Mouse (Mus musculus) layer of hippocampus, adult 9-11 months (tissue): ENCODE data around the gene Atp6v1a.

Experiments
- DNase-seq: peaks from one replicate; pipeline ENCODE4 v3.0.0; 2022

Atp6v1a gene

DNA sequence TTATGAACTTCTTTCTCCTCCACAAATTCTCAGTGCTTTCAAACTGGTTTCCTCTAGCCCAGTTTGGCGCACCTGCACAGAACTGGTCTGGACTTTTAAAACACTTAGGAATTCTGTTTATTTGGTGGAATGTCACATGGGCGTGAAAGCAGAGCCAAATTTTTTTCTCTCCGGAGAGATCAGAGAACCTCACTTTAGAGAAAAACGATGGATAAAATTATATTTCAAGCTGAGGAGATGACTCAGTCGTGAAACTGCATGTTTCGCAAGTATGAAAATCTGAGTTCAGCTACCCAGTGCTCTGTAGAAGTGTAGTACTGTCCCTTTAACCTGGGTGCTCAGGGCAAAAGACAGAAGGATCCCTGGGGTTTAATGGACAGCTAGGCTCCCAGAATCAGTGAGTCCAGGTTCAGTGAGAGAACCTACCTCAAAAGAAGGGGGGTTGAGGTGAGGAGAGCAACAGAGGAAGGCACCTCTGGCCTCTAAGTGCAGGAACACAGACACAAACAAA lies 2.9 kb downstream of the Atp6v1a start:
- no peak for DNase-seq

DNA sequence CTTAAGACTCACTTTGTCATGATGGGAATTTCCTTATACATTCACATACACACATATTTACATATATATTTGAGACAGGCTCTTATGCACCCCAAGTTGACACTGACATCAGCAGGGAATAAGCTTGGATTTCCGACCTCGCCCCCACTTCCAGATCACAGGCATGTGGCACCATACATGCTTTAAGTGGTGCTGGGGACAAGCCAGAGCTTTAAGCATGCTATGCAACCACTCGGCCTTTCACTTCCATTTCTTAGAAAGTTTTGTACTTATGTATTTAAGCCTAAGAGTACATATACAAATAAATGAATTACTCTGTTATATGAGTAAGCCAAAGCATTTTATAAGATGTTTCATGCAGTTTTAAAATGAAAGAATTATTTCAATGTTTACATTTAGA lies 6.3 kb downstream of the Atp6v1a start:
- no peak for DNase-seq

DNA sequence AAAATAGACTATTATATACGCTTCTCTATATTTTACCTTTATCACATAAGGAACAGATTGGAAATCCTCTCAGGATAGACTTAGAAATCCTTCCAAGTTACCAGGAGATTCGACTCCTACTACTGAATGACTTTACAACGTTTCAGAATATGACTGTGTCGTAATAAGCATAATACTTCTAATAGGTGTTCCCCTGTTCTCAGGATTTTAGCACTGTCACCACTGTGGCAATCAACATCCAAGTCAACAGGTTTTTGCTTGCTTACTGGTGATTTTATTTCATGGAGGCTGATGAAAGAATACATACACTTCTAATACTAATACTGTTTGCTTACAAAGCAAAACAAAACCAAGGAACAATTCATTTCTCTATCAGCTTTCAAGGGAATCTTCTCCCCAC lies 7.2 kb downstream of the Atp6v1a start:
- DNase-seq: no peak

DNA sequence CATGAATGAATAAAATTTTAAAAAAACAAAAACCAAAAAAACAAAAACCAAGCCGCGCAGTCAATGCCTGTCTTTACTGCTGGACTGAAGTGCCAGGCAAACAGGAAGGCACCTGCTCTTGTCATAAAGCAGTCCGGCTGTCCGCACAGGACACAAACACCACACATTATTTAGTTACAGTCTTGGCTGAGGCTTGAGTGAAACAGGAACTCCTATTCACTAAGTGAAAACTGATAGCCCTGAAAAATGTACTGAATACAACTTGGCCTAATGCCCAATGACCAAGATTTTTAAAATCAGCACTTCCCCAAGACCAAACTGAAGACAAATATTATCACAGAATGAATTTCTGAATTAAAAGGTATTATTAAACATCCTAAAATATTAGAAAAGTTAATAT lies 13.1 kb downstream of the Atp6v1a start:
- DNase-seq: no peak

DNA sequence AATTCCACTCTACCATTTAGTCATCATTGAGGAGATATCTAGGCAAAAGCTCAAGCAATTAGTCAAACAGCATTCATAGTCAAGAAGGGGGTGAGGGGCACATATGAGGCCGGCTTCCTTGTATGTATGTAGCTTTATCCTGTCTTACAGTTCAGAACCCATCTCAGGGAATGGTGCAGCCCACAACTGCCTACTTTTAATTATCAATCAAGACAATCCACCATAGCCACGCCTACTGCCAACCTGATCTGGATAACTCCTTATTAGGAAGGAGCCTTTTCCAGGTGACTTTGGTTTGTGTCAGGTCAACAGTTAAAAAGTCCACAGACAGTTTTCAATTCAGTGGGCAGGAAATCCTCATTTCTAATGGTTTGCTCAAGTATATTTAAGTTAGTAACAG lies 14.1 kb downstream of the Atp6v1a start:
- DNase-seq: no peak

DNA sequence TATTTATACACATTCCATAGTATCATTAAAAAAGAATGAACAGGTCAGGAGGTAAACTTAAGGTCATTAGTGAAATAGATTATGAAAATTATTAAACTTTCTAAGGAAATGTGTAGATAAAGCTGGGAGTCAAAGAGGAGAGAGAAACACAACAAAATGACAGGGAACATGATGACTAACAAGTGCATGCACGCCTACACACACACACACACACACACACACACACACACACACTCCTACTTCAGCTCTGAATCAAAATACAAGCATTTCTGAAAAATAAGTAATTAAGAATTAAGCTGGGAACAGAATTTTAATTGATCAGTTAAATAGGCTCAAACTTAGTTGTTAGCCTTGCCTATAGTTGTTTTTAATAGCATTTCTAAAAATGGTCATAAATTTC lies 14.8 kb downstream of the Atp6v1a start:
- DNase-seq: no peak

DNA sequence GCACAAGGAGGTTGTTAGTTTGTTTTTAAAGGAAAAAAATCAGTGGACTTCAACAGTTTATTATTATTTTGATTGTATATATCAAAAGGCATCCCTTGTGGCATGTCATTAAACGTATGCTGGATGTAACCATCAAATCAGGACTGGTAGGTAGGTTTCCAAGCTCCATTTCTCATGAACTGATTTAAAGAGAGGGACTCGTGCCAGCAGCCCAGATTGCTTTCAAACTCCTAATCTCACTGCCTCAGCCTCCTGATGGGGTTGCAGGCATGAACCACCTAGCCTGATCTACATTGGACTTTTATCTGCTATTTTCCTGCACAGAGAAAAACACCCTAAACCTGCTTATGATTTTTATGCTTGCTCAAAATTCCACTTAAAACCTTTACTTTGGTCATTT lies 15.7 kb downstream of the Atp6v1a start:
- no peak for DNase-seq

DNA sequence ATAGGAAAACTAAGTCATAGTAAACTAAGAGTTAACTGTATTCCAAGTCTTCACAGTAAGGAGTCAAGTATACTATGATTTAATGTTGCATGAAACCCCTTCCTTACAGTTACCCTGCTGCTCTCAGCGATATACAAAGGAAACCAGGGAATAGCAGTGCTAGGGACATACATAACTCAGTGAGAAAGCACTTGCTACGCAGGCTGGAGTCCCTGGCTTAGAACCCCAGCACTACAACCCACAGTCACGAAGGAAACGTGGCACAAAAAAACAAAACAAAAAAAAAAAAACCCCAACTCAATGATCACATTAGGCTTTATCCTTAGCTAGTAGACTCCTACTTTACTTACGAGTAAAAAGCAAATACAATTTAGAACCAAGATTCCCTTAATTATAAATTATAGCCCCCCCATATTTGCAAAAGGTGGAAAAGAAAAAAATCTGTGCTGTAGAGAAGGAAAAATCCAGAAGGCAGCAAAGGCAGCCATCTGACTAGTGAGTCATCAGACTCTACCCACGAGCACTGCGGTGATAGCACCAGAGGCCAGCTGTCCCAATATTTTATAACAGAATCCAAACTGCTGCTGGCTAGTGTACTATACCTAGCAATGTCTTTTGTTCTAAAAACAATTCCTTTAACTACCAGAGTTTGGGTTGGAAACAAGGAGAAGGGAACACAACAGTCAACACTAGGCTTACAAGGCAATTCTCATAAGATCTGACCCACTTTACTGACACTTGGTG lies 16.4 kb downstream of the Atp6v1a start:
- DNase-seq: peak; percentile 85

DNA sequence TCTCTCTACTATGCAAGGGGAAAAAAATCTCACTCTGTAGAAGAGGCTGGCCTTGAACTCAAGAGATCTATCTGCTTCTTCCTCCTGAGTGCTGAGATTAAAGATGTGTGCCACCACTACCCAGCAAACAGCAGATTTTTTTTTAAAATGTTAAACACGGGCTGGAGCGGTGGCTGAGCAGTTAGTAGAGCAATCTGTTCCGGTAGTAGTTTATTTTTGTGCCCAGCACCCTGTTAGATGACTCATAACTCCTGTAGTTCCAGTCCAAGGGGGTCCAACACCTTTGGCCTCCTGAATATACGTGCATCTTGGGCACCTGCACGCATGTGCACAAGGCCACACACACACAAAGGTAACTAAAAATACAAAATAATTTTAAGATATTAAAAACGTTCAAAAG lies 16.9 kb downstream of the Atp6v1a start:
- DNase-seq: peak; percentile 43

DNA sequence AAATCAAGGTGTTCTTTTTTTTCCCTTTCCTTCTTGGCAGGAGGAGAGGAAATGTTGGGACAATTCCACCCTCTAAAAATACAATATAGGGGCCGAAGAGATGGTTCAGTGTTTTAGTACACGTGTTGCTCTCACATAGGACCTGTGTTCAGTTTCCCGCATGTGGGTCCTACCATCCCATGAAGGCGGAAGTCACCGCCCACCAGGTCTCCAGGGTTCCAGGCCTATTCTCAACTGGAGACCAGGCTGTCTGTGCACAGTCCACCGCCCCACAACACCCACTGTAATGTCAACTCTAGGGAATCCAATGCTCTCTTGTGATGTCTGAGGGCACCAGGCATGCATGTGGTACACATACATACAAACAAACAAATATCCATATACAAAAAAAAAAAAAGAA lies 17.4 kb downstream of the Atp6v1a start:
- DNase-seq: no peak

DNA sequence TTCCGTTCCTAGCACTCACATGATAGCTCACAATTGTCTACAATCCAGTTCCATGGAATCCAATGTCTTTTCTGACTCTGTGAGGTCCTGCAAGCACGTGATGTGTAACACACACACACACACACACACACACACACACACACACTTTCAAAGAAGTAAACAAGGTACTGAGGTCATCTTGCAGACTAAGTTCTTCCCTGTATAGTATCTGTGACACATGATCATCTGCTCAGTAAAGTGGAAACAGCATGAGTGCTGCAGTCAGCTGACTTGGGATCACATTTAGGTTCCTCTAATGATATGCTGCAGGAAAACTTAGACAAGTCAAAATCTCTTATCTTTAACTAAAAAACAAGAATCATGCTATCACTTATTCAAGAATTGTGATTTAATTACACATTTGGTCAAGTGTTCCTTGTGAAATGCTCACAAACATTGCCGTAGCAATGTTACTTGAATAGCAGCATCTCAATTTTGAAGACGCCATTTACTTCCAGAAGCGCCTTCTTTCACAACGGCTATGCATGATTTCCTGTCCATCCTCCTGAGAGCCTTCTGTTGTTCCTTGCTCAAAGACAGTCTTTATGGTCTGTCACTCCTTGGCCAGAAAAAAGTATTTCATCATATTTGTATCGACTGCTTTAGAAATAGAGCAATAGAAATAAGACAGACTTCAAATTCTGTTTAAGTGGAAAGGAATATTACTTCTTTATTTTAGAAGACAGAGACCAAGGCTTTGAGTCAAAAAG lies 19.6 kb downstream of the Atp6v1a start:
- no peak for DNase-seq

DNA sequence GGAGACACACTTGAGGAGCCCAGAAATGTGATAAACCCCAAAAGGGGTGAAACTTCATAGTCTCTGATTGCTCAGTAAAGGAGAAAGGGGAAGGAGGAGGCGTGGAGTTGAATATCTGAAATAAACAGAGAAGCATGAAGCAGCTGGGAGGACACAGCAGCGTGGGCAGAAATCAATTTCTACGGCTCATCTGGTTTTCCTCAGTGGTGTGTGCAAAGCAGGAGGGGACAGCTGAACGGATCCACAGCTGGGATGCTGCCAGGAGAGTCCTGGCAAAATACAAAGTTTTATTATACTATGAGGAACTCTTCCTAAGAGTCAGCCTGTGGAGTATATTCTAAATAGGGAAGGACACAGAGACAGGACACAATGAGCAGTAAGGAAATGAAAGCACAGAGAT lies 30.5 kb downstream of the Atp6v1a start:
- DNase-seq: peak; percentile 73

DNA sequence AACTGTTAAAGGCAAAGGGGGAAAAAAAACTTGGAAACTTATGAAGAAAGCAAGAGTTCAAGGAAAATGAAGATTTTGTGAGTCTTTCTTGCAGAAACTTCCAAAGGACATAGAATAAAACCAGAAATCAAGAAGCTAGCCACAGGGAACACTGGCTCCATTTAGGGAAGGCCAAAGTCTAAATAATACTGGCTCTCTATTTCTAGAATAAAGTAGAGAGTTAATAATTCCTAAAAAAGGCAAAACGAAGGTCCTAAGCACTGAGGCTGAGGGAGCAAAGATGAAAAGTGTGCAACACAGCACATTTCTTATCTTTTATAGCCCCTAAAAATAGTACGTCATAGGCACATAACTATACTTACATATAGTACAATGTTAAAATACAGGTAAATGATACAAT lies 34.3 kb downstream of the Atp6v1a start:
- no peak for DNase-seq

DNA sequence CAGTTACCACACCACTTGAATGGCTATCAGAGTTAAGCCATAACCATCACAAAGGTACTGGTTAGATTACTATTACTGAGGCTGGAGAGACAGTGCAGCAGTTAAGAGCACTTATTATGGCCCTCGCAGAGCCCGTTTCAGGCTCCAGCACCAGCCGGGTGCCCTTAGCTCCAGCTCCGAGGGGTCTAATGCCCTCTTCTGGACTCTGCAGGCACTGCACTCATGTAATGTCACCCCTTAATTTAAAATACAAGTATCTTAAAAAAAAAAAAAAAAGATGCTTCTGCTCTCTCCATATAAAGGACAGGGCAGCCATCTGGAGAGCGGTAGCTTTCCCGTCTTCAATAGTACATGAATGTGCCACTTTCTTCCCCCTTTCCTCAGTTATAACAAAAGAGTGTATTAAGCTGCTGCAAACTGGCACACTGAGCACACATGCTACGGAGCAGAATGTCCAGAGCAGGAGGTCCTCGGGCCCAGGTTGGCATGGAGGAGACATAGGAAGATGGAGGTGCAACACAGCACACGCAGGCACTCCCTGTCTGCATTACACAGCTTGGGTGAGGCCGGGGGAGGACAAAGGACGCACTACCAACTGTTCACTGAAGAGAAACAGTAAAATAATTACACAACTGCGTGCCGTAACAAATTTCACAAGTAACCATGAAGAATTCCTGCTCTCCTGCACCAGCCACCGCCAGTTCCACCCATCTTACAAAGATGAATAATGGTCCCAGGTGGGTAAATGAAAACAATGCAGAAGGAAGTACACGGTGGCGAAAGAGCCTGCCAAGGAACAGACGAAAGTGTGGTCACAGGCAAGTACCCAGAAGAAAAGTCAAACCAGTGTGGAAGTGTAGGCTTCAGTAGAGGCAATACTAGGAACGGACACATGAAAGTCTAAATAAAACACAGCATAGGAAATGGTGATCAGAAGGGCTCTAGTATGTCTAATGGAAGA lies 35.4 kb downstream of the Atp6v1a start:
- no peak for DNase-seq

DNA sequence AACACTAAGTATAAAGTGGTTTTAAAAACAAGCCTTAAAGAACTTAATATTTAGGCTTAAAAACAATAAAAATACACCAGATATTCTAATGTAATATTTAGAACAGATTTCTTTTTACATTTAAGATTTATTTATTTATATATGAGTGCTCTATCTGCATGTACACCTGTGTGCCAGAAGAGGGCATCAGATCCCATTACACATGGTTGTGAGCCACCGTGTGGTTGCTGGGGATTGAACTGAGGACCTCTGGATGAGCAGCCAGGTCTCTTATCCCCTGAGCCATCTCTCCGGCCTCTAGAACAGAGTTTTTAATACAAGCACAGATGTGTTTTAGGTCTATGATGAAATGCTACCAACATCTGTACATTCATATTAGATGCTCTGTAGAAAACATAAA lies 36.6 kb downstream of the Atp6v1a start:
- no peak for DNase-seq

DNA sequence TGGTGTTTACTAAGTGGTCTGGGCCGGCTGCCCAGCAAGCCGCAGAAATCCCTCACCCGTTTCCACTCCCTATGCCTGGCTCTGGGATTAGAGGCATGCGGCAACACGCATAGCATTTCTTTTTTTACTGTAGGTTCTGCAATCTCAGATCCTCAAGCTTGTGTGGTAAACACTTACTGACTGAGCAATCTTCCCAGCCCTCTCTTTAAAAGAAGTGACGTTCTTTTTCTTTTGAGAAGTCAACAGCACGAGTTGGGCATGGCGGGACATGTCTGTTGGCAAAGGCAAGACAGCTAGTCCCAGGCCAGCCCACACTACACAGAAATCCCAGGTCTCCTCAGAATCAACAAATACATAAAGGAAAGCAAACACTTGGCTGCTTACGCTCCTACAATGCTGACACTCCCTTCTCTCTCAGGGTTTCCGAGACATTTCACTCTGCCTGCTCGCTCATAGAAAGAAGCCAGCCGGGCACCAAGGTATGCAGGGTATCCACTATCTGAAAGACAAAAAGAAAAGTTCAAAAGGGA lies 38.3 kb downstream of the Atp6v1a start:
- no peak for DNase-seq

DNA sequence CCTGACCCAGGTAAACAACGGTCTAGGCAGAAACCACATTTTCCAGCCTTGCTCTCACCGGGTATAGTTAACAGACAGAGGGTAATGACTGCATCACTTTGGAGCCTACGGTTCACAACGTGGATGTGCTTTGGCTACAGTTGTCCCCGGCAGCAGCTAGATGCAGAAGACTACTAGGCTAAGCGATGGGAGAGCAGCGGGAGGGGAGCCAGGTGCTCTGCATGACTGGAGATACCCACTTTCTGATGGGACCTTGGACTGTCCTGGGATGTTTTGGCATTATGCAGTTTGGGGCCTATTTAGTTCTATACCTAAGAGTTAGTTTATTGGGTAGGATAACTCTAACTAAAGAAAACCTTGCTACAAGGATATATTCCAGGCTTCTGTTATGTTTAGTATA lies 40.1 kb downstream of the Atp6v1a start:
- DNase-seq: no peak

DNA sequence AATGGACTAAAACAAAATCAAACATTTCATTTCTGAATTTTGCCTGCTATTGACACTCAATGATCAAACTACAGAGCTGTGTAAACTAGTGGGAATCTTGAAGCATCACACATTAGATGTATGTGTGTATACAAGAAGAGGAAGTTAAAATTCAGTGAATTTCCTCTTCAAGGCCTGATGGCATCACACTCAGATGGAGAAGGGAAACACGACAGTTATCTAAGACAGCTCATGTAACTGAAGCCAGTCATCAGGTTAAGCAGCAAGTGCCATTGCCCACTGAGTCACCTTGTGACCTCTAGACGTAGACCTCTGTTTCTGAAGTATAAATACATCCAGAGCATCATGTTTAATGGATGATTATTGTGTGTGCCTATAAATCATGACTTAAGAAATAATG lies 51.9 kb downstream of the Atp6v1a start:
- DNase-seq: no peak

DNA sequence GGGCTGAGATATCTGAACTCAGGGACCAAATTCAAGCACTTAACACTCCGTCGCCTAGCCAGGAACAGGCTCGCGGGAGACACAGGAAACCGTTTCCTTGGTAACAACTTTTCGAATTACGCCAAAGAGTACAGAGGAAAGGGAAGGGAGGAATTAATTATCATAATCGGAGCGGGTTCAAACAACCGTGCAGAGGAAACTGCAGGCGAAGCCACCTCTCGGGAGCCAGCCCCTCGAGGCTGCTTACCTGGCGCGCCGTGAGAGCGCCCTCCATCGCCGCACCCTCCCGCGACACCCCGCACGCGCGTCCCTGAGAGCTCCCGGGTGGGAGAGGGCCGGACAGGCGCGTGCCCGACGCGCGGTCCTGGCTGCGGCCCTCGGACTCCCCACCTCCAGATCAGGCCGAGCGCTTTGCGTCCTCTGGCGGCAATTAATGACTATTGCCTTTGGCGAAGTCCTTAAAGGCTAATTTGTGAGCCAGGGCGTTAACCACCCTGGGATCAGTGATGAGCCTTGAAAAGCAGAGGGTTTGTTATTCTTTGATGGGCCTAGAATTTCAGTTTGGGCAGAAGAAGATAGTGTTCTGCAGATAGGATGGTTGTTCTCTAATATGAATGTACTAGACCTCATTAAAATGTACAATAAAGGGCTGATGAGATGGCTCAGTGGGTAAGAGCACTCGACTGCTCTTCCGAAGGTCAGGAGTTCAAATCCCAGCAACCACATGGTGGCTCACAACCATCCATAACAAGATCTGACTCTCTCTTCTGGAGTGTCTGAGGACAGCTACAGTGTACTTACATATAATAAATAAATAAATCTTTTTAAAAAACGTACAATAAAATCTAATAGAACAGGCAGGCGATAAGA lies 76.2 kb downstream of the Atp6v1a start, which contains the start of gene Gramd1c:
TSS of gene Gramd1c (minus strand) at position 321 of the 870 bp plus-strand sequence.
- DNase-seq: peak; percentile 54

DNA sequence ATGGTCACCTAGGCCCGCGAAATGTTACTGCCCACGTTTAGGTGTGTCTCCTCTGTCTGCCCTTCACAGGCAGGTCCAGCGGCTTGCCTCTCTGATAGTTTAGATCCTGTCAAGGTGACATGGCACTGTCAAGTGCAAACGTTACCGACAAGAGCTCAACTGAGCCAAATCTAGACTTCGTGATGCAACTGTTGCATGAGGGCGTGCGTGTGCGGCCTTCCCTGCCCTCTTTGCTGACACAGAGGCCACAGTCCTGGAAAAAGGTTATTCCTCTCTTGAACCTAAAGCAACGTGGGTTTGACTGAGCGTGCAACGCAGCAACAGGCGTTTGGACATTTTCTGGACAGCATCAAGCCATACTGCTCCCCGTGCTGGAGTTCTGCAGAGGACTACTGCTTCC lies 78.2 kb downstream of the Atp6v1a start:
- no peak for DNase-seq

DNA sequence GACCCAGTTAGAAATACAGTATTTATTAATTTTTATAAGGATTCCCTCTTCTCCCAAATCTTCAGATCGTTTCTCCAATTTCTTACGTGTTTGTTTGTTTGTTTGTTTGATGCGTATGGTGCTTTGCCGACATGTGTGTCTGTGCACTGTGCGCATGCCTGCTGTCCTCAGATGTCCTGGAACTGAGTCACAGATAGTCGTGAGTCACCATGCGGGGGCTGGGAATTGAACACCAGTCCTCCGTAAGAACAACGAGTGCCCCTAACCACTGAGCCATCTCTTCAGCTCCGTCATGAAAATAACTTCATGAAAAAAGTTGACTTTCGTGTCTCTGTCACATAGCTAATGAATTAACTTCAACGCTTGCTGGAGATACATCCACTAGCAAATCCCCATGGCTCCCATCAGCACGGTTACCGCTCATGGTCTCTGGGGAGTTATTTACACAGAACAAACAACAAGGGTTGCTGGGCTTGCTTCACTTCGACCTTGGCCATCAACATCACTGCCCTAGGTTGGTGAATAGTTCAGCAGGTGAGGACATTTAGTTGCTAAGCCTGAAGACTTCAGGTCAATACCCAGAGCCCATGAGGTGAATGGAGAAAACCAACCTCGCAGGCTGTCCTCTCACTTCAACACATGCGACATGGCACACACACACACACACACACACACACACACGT lies 78.8 kb downstream of the Atp6v1a start:
- DNase-seq: no peak
